Mouse (Mus musculus) ES-Bruce4 (cell line): ENCODE results near the gene Avl9.

Experiments
- CTCF ChIP-seq: IDR thresholded peaks from one replicate; pipeline ENCODE4 v1.8.1; 2011; ENCODE audit warnings: low read depth, low read length
- EP300 ChIP-seq: IDR thresholded peaks from 2 replicates; pipeline ENCODE4 v1.6.1; 2011; ENCODE audit warnings: low read depth, low read length; ENCODE audit not compliant: insufficient read depth
- POLR2A ChIP-seq: IDR thresholded peaks from one replicate; pipeline ENCODE4 v1.8.1; 2011; ENCODE audit warnings: low read length; ENCODE audit not compliant: insufficient read depth

GRCm38 (mm10) chr6:56691205-56691604 is 23.5 kb upstream of the Avl9 start:
- TF ChIP-seq POLR2A (no peak), CTCF (peak; percentile 81), EP300 (no peak)
